Mouse (Mus musculus): Measurements from ENCODE around the gene Trpc4.

The Trpc4 gene

DNA sequence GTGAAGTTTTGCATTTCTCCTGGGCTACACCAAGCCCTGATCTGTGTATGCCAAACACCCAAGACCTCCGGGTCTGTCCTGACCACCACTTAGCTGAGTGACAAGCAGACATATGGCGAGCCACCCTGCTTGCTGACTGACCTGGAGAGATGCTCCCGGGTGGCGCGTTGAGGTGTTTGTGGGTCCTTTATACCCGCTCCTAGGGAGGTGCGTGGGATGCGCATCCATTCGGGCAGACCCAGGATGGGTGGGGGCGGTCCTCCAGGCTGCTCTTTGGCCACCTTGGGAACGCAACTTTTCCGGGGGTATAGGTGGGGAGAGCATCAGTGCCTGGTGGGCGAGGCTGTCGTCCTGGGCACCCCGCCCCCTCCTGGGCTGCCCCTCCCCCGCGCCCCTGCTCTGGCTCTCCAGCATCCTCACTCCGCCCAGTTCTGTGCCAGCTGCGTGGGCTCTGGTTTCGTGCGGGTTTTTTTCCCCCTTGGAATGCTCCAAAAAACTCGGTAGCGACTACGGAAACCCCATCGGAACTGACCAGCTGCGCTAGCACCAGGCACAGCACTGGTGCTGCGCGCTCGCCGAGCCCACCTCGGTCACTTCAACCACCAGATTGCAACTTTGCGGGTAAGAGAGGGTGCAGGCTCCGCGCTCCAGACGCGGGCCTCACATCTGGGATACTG is at the start of gene Trpc4:
Gene Trpc4 (plus strand): TSS at position 397 of the 677 bp plus-strand sequence.
- no peak for DNase-seq (ENCODE audit: low spot score)

DNA sequence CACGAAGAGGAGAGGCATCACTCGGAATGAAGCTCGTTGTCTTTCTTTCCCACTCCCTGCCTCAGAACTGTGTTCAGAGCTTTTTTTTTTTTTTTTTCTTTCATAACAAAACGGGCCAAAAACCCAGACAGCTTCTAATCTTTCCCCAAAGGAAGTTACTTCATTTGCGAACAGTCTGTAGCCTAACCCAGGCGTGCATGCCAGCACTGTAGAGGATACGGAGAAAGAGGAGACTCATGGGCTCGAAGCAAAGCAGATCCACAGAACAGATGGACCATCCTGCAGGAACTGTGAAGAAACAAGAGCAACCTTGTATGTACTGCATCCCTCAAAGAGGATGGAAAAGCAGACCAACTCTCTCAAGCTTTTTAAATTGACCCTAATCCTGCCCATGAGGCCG is 44.3 kb upstream of the Trpc4 start:
- no peak for DNase-seq (ENCODE audit: low spot score)

DNA sequence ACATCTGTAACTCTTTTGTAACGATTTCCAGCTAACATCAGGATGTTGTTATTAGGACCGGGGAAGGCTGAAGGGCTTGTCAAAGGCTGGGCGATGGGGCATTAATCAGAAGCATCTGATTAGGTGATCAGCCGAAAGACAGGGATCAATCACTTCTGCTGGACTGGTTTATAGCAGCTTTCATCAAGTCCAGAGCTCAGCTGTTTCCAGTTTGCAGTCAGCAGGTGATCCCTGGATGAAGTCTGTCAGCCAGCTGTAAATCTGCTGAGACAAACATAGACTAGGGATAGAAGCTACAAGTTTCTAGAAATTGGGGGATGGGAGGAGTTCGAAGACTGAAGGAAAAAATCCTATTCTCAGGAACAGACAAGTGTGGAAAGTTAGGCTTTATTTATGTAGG is 20.5 kb upstream of the Trpc4 start:
- DNase-seq (ENCODE audit: low spot score): no peak

DNA sequence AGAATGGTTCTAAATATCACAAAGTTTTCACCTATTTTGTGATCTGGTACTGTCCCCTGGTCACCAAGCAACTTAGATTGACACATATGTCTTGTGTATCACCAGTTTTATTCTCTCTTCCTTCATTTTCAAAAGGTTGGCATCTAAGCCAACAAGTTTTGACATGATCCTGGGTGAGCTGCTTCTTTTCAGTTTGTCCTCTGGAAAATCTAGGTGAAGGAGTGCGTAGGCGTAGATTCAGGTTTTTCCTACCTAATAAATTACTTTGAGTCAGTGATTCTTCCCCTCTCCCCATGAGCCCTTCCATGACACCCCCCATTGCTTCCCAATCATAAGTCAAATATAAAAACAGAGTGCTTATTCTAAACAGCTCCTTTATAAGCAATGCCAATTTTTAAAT is 14.5 kb upstream of the Trpc4 start:
- DNase-seq (ENCODE audit: low spot score): no peak

DNA sequence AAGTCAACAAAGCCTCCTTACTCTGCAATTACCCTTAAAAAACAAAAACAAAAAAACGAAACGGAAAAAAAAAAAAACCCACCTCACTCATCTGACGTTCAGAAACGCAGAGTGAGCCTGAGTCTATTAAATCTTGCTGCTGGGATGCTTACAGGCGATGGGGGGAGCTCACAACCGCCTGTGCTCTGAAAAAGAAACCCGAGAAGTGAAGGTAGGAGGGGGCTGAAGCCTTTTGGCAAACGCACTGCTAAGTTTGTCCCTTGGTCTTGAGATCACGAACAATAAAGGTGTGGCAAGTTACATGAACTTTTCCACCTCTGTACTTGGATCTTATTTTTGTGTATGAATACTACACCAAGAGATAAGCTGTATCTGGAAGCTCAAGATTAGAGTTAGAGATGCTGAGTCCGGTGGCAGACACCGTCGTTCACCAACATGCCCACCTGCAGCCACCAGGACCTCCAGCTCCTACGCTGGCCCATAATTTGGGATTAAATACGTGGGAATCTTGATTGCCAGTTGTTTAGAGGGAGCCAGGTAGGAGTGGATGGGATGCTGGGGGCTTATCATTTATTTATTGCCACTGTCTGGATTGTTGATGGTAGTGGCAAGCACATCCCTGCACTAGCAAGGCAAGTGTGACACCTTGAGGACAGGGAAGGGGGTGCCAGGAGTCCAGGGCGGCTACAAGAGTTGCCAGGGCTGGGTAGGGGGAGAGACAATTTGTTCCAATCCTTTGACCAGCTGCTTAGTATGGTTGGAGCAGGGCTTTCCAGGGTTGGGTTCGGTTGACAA is 794 bp upstream of the Trpc4 start:
- DNase-seq (ENCODE audit: low spot score): no peak

DNA sequence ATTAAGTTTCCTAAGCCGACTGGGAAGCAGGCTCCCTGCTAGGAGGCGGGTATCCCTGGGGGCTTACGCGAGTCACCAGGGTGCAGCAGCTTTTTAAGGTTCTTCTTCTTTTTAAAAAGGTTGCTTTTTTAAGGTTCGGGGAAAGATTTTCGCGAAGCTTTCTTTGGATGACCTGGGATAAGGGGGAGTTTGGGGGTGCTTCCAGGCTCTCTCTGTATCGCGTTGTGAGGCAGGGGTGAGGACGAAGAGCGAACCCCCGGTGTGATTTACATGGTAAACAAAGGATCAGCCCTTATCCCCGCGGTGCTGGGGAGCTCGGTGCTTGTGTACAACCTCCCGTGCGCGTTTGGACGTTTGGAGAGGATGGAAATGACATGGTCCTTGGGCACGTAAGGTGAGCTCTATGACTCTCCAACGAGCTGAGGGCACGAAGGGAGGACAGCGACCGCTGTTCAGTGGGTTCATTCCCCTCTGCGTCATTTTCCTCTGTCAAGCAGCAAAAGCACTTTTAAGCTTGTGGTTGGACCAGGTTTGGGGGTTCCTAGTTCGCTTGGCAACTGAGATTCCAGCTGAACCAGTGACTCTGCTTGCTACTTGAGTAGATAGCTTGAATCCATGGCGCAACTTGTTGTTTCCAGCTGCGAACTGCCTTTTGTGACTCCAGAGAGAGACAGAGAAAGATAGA is 623 bp downstream of the Trpc4 start:
- DNase-seq (ENCODE audit: low spot score): no peak

DNA sequence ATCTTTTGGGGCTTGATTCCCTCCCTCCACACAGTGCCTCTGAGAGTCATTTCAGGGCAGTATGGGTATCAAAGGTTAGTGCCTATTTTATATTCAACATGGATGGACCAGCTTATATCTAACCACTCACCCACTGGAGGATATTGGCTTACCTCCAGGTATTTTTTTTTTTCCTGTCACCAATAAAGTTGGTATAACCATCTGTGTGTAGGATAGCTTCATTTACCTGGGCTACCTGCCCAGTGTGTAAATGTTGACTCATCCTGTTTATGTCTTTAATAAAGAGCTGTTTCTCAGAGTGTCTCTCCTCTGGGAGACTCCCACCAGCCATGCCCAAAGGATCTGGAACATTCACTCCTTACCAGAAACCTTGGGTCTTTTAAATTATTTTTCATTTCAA is 14.9 kb downstream of the Trpc4 start:
- DNase-seq (ENCODE audit: low spot score): no peak

DNA sequence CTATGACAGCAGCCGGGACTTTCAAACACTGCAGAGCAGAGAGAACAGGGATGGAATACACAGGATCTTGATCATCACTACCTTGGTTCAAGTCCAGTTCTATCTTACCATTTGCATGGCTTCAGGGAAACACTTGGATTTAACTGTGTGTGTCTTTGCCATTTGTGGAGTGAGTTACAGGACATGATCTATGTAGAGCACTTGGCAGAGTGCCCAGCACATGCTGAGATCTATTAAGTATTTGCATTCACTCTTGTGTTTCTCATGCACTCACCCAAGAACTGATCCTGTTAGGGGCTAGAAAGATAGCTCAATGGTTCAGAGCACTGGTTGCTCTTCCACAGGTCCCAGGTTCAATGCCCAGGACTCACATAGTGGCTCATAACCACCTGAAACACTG is 21.5 kb downstream of the Trpc4 start:
- DNase-seq (ENCODE audit: low spot score): no peak

DNA sequence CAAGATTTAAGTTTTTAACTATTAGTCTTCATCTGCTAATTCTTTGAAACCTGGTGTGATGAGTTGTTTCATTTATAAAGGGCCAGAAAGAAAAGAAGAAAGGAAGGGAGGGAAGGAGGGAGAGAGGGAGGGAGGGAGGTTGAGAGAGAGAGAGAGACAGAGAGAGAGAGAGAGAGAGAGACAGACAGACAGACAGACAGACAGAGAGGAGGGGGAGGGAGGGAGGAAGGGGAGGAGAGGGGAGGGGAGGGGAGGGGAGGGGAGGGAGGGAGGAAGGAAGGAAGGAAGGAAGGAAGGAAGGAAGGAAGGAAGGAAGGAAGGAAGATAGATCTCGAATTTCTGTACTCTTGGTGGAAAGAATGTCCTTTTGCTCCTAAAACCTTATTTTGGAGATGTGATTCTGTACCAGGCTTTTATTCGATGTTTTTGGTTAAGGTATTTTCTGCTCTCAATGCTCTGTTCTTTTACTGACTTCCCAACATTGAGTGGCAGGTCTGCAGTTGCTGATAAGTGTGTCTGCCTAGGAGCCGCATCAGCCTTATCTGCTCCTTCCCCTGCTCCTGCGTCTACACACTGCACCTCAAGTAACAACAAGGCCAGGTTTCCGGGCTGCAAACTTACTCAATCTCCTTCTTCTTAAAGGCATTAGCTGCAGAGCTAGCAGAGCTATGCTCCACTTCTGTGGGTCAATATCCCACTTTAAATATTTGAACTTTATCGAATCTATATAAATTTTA is 35.3 kb downstream of the Trpc4 start:
- DNase-seq (ENCODE audit: low spot score): no peak

DNA sequence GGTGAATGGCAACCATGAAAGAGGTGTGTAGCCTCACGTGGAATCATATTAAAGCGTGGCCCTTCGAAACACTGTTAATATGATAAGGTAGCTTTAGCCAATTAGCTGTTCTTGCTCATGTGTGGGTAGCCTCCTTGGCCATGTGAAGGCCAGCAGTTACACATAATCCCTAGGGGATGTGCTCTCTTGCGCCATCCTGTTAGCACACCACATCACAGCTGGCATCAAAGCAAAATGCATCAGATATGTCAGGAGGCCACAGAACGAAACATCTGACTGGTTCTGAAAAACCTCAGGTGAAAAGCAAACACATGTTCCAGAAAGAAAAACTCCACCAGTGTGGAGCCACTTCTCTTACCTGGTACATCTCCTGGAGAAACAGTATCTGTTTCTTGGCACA is 45.4 kb downstream of the Trpc4 start:
- no peak for DNase-seq (ENCODE audit: low spot score)

DNA sequence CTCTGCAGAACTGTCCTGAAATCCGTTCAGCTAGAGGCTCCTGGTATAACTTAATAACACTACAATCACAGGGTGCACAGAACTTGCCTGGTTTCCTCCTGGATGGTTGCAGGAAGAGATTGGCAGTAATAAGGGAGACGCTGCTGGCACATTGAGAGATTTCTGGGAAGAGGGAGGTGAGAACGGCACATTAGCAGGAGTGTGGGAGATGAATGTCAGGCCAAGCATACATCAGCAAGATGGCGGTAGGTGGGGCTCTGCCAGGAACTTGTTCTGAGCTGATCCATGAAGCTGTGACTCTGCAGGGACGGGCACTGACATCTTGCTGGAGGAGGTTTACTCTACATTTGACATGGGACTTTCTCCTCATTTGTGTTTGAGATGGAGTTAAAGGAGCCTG is 48.6 kb downstream of the Trpc4 start:
- peak; percentile 21 for DNase-seq (ENCODE audit: low spot score)

DNA sequence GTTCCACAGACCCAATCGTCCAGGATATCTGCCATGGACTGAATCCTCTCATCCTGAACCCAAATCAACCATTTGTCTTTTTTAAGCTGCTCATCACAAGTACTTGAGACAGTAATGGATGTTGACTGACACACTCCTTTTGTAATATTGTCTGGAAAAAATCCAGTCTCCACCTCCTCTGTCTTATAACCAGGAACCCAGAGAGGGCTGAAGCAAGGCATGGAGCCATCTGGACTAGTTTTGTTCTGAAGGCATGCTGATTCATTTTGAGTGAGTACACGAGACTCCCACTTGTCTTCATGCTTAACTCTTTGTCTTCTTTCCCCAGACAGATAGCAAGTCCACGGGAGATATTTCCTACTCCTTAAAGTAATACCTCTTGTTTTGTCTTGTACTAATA is 54.3 kb downstream of the Trpc4 start:
- DNase-seq (ENCODE audit: low spot score): peak; percentile 44

DNA sequence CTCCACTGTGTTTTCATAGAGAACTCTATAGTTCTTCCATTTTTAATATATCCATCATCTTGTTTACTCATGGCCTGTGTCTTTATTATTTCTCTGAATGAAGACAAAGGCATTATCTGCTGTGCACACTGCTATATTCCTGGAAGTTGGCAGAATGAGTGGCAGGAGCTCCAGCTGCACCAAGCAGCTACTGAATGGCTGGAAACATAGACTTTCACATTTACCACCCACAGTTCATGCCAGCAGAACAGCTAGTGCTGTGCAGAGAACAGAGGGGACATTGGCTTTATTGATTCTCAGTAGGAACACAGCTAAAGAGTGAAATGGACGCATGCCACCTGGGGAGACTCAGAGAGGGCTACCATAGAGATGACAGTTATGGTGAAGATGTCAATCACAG is 55.6 kb downstream of the Trpc4 start:
- DNase-seq (ENCODE audit: low spot score): no peak

DNA sequence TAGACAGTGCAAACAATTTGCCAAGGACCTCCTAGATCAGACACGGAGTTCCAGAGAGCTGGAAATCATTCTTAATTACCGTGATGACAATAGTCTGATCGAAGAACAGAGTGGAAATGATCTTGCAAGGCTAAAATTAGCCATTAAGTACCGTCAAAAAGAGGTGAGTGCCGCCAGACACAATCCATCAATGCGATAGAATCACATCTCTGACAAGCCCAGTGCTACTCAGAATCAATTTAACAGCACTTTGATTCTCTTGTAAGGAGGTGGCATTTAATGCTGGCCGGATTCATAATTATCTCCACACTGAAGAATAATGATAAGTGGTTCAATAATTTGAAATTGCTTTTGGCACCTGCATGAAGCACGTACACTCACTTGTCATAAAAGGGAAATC is 66.7 kb downstream of the Trpc4 start:
- no peak for DNase-seq (ENCODE audit: low spot score)

DNA sequence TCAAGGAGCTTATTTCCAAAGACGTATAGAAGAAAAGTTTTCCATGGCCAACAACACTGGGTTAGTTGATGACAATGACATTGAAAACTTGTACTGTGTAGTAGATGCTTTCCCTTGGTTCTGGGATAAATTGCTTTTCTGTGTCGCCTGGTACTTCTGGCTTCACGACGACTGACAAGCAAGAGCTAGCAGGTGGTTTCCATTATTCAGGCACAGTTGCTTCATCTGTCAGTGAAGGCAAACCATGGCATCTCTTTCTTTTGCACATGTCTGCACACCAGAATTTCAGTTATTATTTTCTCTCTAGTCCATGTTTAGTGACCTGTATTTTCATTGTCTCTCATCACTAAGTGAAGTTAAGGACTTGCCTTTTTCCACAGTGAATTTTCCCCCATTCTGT is 72.6 kb downstream of the Trpc4 start:
- no peak for DNase-seq (ENCODE audit: low spot score)

DNA sequence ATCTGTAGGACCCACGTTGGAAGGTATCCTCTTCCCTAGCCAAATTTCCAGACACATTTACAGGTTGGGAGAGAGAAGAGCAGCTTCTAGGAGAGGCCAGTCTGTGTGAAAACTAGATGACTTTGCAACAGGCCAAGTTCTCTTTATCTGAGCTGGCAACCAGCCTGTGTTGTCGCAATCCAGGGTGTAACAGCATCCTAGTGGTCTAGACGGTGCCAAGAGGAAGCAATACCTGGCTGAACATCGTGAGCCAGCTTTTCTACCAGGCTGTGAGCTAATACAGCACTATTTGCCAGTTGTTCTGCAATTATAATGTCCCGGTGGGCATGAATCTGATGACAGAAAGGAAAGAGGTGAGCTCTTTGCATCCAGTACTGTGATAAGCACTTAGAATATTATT is 83.1 kb downstream of the Trpc4 start:
- DNase-seq (ENCODE audit: low spot score): no peak

DNA sequence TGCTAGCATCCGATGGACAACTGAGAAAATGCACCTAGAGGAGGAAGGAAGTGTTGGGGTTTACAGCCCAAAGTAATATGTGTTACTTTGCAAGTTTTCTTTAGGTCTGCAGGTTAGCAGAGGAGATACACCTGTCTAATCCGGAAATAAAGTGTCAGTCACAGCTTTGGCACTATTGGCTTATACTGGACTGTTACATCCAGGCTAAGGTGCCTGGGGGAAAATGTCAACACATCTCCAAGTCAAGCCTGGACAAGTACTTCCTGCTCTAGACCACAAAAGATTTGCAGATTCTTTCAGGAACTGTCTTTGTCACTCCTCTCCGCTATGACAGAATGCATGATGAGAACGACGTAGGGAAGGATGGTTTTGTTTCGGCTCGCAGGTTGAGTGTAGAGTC is 83.6 kb downstream of the Trpc4 start:
- DNase-seq (ENCODE audit: low spot score): no peak

DNA sequence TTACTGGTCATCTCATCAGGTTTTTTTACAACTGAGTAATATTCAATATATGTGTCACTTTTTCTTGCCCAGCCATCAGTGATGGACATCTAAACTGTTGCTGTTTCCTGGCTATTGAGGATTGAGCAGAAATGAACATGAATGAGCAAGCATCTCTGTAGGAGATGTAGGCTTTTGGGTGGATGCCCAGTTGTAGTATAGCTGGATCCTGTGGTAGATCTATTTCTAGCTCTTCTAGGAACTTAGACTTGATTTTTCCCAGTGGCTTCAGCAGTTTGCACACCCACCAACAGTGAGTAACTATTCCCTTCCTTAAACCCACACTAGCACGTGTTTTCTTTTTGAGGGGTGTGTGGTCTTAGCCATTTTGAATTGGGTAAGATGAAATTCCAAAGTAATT is 87.3 kb downstream of the Trpc4 start:
- DNase-seq (ENCODE audit: low spot score): no peak

DNA sequence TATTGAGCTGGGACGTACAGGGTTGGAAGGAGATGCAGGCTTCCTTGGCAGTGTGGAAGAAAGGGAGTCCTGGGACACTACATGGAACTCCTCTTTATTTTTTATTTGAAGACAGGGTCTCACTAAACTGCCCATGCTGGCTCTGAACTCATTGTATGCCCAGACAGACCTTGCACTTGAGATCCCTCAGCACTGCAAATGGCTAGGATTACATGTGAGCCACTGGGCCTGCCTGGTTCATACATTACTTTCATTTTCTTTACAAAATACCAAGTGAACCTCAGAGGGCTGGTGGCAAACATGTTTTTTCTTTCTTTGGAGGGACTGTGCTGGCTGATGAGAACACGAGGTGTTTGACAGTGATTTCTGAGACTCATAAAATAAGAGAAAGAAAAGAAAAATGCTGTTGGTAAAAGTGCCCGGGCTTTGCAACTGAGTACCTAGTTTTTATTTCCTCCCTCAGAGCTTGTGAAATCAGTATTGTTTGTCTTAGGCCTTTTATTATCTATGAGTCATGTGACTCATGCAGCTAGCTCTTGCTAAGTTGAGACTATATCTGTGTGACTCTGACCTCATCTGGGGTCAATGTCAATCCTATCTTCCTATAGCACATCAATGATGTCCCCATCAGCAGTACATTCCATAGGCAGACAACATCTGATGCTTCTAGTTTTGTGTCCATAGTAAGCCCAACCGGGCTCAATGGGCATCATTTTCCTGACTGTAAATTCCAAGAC is 89.1 kb downstream of the Trpc4 start:
- DNase-seq (ENCODE audit: low spot score): no peak

DNA sequence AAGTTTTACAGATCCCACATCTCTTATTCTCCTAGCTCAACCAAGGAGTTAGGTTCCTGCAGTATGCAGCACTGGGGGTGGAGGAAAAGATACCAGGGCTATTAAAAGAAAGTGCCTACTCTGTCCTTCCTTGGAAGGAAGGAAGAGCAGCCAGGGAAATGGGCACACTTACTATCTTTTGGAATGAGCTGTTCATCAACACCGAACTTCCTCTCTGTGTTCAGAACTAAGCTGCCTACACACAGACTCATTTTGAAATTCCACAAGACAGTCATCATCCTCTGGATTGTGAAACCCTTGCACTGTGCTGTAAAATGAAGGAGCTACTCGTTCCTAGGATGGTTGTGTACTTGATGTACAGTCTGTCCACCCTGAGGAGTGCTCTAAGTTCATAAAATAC is 90.6 kb downstream of the Trpc4 start:
- DNase-seq (ENCODE audit: low spot score): no peak

DNA sequence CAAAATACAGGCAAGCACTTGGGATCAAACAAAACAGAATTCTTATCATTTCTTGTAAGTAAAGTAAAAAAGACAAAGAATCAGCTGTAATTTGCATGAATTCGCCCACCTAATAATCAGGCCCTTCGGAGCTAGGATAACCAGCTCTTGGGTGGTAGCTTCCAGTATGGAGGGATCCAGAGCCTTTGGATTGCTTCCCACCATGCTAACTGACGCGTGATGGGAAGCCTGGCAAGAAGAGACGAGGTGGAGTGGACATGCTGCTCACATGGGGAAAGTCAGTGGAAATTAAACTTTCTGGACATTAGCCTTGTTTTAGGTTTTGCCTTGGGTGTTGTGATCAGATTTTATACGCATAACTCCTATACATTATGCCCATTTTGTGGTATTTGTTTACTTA is 93.5 kb downstream of the Trpc4 start:
- no peak for DNase-seq (ENCODE audit: low spot score)

DNA sequence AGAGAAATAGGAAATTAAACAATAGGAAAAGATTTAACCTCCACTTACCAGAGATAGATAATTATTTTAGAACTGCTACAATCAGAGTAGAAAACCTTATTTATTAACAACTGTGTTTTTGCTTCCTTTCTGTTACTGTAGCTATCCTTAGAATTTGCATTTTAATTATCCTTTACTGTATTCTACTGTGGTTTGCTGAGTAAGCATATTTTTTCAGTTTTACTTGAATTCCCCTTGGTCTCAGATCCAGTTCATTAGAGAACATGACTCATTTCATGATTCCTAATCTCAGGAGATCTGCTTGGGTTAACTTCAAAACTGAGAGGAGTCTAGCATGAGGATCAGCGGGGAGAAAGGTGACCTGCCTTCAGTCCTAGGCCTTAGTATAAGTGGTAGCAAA is 111.1 kb downstream of the Trpc4 start:
- DNase-seq (ENCODE audit: low spot score): no peak

All from layer of hippocampus, adult 9-10 months (tissue).